Mouse (Mus musculus) hindbrain, embryonic 11.5 days (tissue): Measurements from ENCODE around the gene Tenm4. TPM values are rescaled to one million over a fixed set of nuclear protein-coding genes. Genes with fewer than 3 reads are reported as not detected.

Source experiments
- ATAC-seq: fragments of 200-750 bp; cut with Nextera tagmentation; 2 replicates; pipeline ENCODE4 v1.8.0; 2017; ENCODE audit warnings: mild to moderate bottlenecking, moderate TSS enrichment, moderate library complexity; ENCODE audit not compliant: low FRiP score
- DNase-seq: peaks from one replicate; pipeline ENCODE4 v3.0.0-alpha.2; 2015; ENCODE audit warnings: low spot score
- H3K27ac ChIP-seq: fragments of 300-500 bp; sonication (generic); 2 replicates; pipeline ENCODE4 v1.5.1; 2014; ENCODE audit warnings: mild to moderate bottlenecking, low read depth, low read length
- H3K27me3 ChIP-seq: fragments of 300-500 bp; sonication (generic); 2 replicates; pipeline ENCODE4 v1.6.1; 2014; ENCODE audit warnings: mild to moderate bottlenecking, low read length, moderate library complexity, mixed read lengths; ENCODE audit not compliant: control insufficient read depth, insufficient read depth
- H3K36me3 ChIP-seq: fragments of 300-500 bp; sonication (generic); 2 replicates; pipeline ENCODE4 v1.6.1; 2014; ENCODE audit warnings: mild to moderate bottlenecking, low read length, moderate library complexity, mixed read lengths; ENCODE audit not compliant: control insufficient read depth, insufficient read depth
- H3K4me1 ChIP-seq: fragments of 300-500 bp; sonication (generic); replicated peaks from 2 replicates; pipeline ENCODE4 v1.6.1; 2014; ENCODE audit warnings: low read length, mixed read lengths; ENCODE audit not compliant: control insufficient read depth, insufficient read depth
- H3K4me2 ChIP-seq: fragments of 300-500 bp; sonication (generic); replicated peaks from 2 replicates; pipeline ENCODE4 v1.6.1; 2014; ENCODE audit warnings: mild to moderate bottlenecking, low read depth, low read length
- H3K4me3 ChIP-seq: fragments of 300-500 bp; sonication (generic); 2 replicates; pipeline ENCODE4 v1.5.1; 2014; ENCODE audit warnings: low read depth, low read length
- H3K9ac ChIP-seq: fragments of 300-500 bp; sonication (generic); 2 replicates; pipeline ENCODE4 v1.6.1; 2014; ENCODE audit warnings: low read depth, low read length
- H3K9me3 ChIP-seq: fragments of 300-500 bp; sonication (generic); 2 replicates; pipeline ENCODE4 v1.6.1; 2016; ENCODE audit warnings: low read length; ENCODE audit not compliant: control insufficient read depth
- WGBS: fragments of 180-500 bp; shearing (Covaris S2); extraction: QIAGEN DNeasy Blood & Tissue Kit; methylation state at CpG from one replicate; pipeline ENCODE4 v1.1.7; 2014; 5-methylcytosine and 5-hydroxymethylcytosine counted together
- polyA plus RNA-seq: library from polyadenylated mRNA; unstranded; fragments of >200 nt; fragmentation: Nextera tagmentation; extraction: Ambion mirVana; gene quantifications from 2 replicates; pipeline ENCODE4 v1.2.1, GENCODE M21; 2014

Tenm4 gene
- polyA plus RNA-seq, 1 experiment from 2014 or later, result 24.0 TPM

- ATAC-seq, result no peak
- no peak for DNase-seq
- Histone ChIP-seq H3K9me3 (no peaks in the 10 kb centered on the region), H3K4me1 (no peaks in the 10 kb centered on the region), H3K27ac (no peak overlapping the region), H3K9ac (no peak overlapping the region), H3K4me2 (no peak overlapping the region), H3K36me3 (no peaks in the 10 kb centered on the region), H3K27me3 (no peaks in the 10 kb centered on the region), H3K4me3 (no peak overlapping the region)
- 73% methylated on average over 8 of the region's 8 CpGs for WGBS
Measured at GRCm38 (mm10) chr7:96426954-96427353, 255.9 kb downstream of the Tenm4 start.

GRCm38 (mm10) chr7:96433307-96433706 is 262.3 kb downstream of the Tenm4 start:
- 92% methylated on average over 2 of the region's 2 CpGs for WGBS
- no peaks in the 10 kb centered on the region for H3K9me3 ChIP-seq
- H3K9ac ChIP-seq, result no peak overlapping the region
- no peaks in the 10 kb centered on the region for H3K4me1 ChIP-seq
- no peak overlapping the region for H3K4me2 ChIP-seq
- H3K27ac ChIP-seq, result no peak overlapping the region
- ATAC-seq (no peak), DNase-seq (no peak)
- H3K27me3 ChIP-seq, result no peaks in the 10 kb centered on the region
- H3K36me3 ChIP-seq, result no peaks in the 10 kb centered on the region
- no peak overlapping the region for H3K4me3 ChIP-seq

- H3K4me1 ChIP-seq, result no peaks in the 10 kb centered on the region
- H3K9me3 ChIP-seq, result no peaks in the 10 kb centered on the region
- H3K36me3 ChIP-seq, result no peaks in the 10 kb centered on the region
- ATAC-seq (no peak), DNase-seq (no peak)
- no peak overlapping the region for H3K4me3 ChIP-seq
- 89% methylated on average over 6 of the region's 6 CpGs for WGBS
- H3K4me2 ChIP-seq, result no peak overlapping the region
- H3K9ac ChIP-seq, result no peak overlapping the region
- H3K27ac ChIP-seq, result no peak overlapping the region
- H3K27me3 ChIP-seq, result no peaks in the 10 kb centered on the region
Measured at GRCm38 (mm10) chr7:96438392-96438791, 267.3 kb downstream of the Tenm4 start.

- no peak for ATAC-seq
- DNase-seq, result no peak
- no peak overlapping the region for H3K9ac ChIP-seq
Measured at GRCm38 (mm10) chr7:96440161-96440707, 269.2 kb downstream of the Tenm4 start.

GRCm38 (mm10) chr7:96445771-96446170 is 274.7 kb downstream of the Tenm4 start:
- WGBS, result 82% methylated on average over 8 of the region's 8 CpGs
- Histone ChIP-seq H3K9me3 (no peaks in the 10 kb centered on the region), H3K9ac (no peak overlapping the region), H3K4me1 (no peaks in the 10 kb centered on the region), H3K27ac (no peak overlapping the region), H3K36me3 (no peaks in the 10 kb centered on the region), H3K27me3 (no peaks in the 10 kb centered on the region), H3K4me2 (no peak overlapping the region), H3K4me3 (no peak overlapping the region)
- ATAC-seq (no peak), DNase-seq (no peak)

More at GRCm38 (mm10) chr7:96440161-96440707, 269.2 kb downstream of the Tenm4 start:
- H3K36me3 ChIP-seq, result no peaks in the 10 kb centered on the region
- H3K27ac ChIP-seq, result no peak overlapping the region
- no peak overlapping the region for H3K4me2 ChIP-seq
- no peaks in the 10 kb centered on the region for H3K27me3 ChIP-seq
- no peaks in the 10 kb centered on the region for H3K9me3 ChIP-seq
- H3K4me1 ChIP-seq, result no peaks in the 10 kb centered on the region
- H3K4me3 ChIP-seq, result no peak overlapping the region

GRCm38 (mm10) chr7:96447806-96448397 is 276.9 kb downstream of the Tenm4 start:
- Histone ChIP-seq H3K27ac (no peak overlapping the region), H3K9ac (no peak overlapping the region), H3K4me3 (no peak overlapping the region), H3K4me1 (no peaks in the 10 kb centered on the region), H3K27me3 (no peaks in the 10 kb centered on the region), H3K4me2 (no peak overlapping the region), H3K9me3 (no peaks in the 10 kb centered on the region), H3K36me3 (no peaks in the 10 kb centered on the region)
- DNase-seq (no peak), ATAC-seq (no peak)
- WGBS, result 65% methylated on average over 12 of the region's 12 CpGs

- H3K36me3 ChIP-seq, result no peaks in the 10 kb centered on the region
- DNase-seq (no peak), ATAC-seq (no peak)
- no peaks in the 10 kb centered on the region for H3K4me1 ChIP-seq
- no peak overlapping the region for H3K9ac ChIP-seq
- no peaks in the 10 kb centered on the region for H3K9me3 ChIP-seq
- H3K4me2 ChIP-seq, result no peak overlapping the region
- no peak overlapping the region for H3K4me3 ChIP-seq
- H3K27me3 ChIP-seq, result no peaks in the 10 kb centered on the region
- 73% methylated on average over 2 of the region's 2 CpGs for WGBS
- H3K27ac ChIP-seq, result no peak overlapping the region
Measured at GRCm38 (mm10) chr7:96455957-96456356, 284.9 kb downstream of the Tenm4 start.

GRCm38 (mm10) chr7:96456618-96457017 is 285.6 kb downstream of the Tenm4 start:
- DNase-seq (no peak), ATAC-seq (no peak)
- WGBS, result 64% methylated on average over 2 of the region's 2 CpGs
- Histone ChIP-seq H3K27ac (no peak overlapping the region), H3K4me1 (no peaks in the 10 kb centered on the region), H3K4me3 (no peak overlapping the region), H3K27me3 (no peaks in the 10 kb centered on the region), H3K36me3 (no peaks in the 10 kb centered on the region), H3K9me3 (no peaks in the 10 kb centered on the region), H3K9ac (no peak overlapping the region), H3K4me2 (no peak overlapping the region)

- DNase-seq, result no peak
- whole genome bisulfite sequencing, result 85% methylated on average over 2 of the region's 2 CpGs
- no peak for ATAC-seq
Measured at GRCm38 (mm10) chr7:96457891-96458290, 286.8 kb downstream of the Tenm4 start.

More at GRCm38 (mm10) chr7:96457891-96458290, 286.8 kb downstream of the Tenm4 start:
- H3K9me3 ChIP-seq, result no peaks in the 10 kb centered on the region
- no peak overlapping the region for H3K9ac ChIP-seq
- H3K36me3 ChIP-seq, result no peaks in the 10 kb centered on the region
- H3K4me3 ChIP-seq, result no peak overlapping the region
- no peaks in the 10 kb centered on the region for H3K4me1 ChIP-seq
- no peaks in the 10 kb centered on the region for H3K27me3 ChIP-seq
- no peak overlapping the region for H3K27ac ChIP-seq
- no peak overlapping the region for H3K4me2 ChIP-seq
